Mouse (Mus musculus) bone marrow, adult 2 months (tissue): ENCODE data around the gene Usp37.

Experiments
- CTCF ChIP-seq: fragments of 200-500 bp; IDR thresholded peaks from 2 replicates; pipeline ENCODE4 v1.5.1; 2011; ENCODE audit warnings: low read length, control low read depth; ENCODE audit not compliant: control insufficient read depth, insufficient read depth
- POLR2A ChIP-seq: fragments of 200-500 bp; IDR thresholded peaks from 2 replicates; pipeline ENCODE4 v1.6.1; 2011; ENCODE audit warnings: low read depth, mild to moderate bottlenecking, control low read depth, low read length, borderline replicate concordance; ENCODE audit not compliant: control insufficient read depth

- TF ChIP-seq CTCF, result no peak
- no peak for TF ChIP-seq POLR2A
Measured at GRCm38 (mm10) chr1:74542451-74542961, 1.6 kb downstream of the Usp37 start, which contains the start of gene Plcd4.
